Mouse (Mus musculus) lung, postnatal 0 days (tissue): ENCODE measurements around the gene Dlx5.

Experiments used
- CTCF ChIP-seq: IDR thresholded peaks from 2 replicates; pipeline ENCODE4 v1.5.1; 2016; ENCODE audit warnings: antibody characterized with exemption, mild to moderate bottlenecking
- EP300 ChIP-seq: IDR thresholded peaks from 2 replicates; pipeline ENCODE4 v1.6.1; 2016; ENCODE audit warnings: antibody characterized with exemption, mild to moderate bottlenecking, control low read depth

DNA sequence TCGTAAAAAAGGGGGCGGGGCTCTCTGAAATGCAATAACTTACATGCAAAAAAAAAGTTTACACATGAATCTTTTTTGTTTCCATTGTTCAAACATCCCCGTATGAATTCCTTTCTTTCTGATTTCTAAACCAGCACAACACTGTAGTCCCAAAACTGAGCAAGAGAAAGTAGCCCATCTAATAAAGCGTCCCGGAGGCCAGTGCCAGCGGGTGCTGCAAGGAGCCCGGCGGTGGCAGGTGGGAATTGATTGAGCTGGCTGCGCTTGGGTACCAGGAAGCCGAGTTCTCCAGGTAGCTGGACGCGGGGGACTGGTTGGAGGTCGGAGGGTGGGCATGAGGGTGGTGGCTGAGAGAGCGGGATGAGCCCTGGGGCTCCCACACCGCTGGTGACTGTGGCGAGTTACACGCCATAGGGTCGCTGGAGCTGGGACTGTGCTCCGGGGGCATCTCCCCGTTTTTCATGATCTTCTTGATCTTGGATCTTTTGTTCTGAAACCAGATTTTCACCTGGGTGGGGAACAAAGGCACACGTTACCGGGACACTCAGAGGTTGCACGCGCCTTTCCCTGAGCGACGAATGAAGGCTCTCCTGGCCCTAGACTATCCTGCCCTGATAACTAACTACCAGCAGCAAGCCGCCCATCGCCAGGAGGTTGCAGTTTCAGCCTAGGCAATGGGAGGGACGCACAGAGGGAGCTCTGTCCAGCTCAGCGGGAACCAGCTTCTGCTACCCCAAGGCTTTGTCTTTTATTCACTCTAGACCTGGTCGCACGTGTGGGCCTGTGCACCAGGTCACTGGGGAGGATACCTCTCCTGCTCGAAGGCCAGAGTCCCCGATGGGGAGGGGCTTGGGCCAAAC is 3.7 kb downstream of the Dlx5 start:
- TF ChIP-seq CTCF = no peak
- TF ChIP-seq EP300 = no peak
